Mouse (Mus musculus): ENCODE results near the gene Aup1. TPM values are rescaled to one million over a fixed set of nuclear protein-coding genes. Genes with fewer than 3 reads are reported as not detected.
A peak's percentile ranks its signal among the peaks of the same experiment; 100 is the strongest.

Aup1 gene
- 1,695 and 4,915 TPM in 2 replicates for polyA plus RNA-seq (2012; ENCODE audit: insufficient read depth, low replicate concordance)

- no peaks in the 10 kb centered on the region for H3K27me3 ChIP-seq (replicated peaks)
- H3K36me3 ChIP-seq (replicated peaks; ENCODE audit: low read length), result peaks cover 80% of the 10 kb centered on the region
- H3K4me1 ChIP-seq, result peaks cover 86% of the 10 kb centered on the region
- H3K4me3 ChIP-seq (replicated peaks), result peak within 1 kb of the TSS; percentile 99
- no peaks in the 10 kb centered on the region for H3K9me3 ChIP-seq
- no peak for TF ChIP-seq FLI1 (IDR thresholded peaks at IDR 0.05; ENCODE audit: low read length)
- TF ChIP-seq GATA1 (IDR thresholded peaks at IDR 0.05; ENCODE audit: borderline replicate concordance, low read length), result no peak
These were observed at the start of gene Aup1 for GRCm38 (mm10) chr6:83054074-83054851. TSS of gene Aup1 (plus strand) at chr6:83054521.

- Histone ChIP-seq H3K27me3 (replicated peaks) (no peaks in the 10 kb centered on the region), H3K9me3 (no peaks in the 10 kb centered on the region), H3K4me1 (peaks cover 89% of the 10 kb centered on the region), H3K36me3 (replicated peaks; ENCODE audit: low read length) (no peaks in the 10 kb centered on the region), H3K4me3 (replicated peaks) (peak overlapping the region; percentile 85)
- TF ChIP-seq GATA1 (IDR thresholded peaks at IDR 0.05; ENCODE audit: borderline replicate concordance, low read length), result no peak
- TF ChIP-seq FLI1 (IDR thresholded peaks at IDR 0.05; ENCODE audit: low read length), result no peak
These were observed 49.4 kb upstream of the Aup1 start for GRCm38 (mm10) chr6:83004872-83005271.

- H3K36me3 ChIP-seq (replicated peaks; ENCODE audit: low read length), result no peaks in the 10 kb centered on the region
- peak overlapping the region; percentile 42 for H3K4me3 ChIP-seq (replicated peaks)
- no peaks in the 10 kb centered on the region for H3K27me3 ChIP-seq (replicated peaks)
- H3K4me1 ChIP-seq, result peaks cover 90% of the 10 kb centered on the region
- no peaks in the 10 kb centered on the region for H3K9me3 ChIP-seq
- TF ChIP-seq FLI1 (IDR thresholded peaks at IDR 0.05; ENCODE audit: low read length), result no peak
- TF ChIP-seq GATA1 (IDR thresholded peaks at IDR 0.05; ENCODE audit: borderline replicate concordance, low read length), result no peak
These were observed 48.8 kb upstream of the Aup1 start for GRCm38 (mm10) chr6:83005444-83006011.

DNA sequence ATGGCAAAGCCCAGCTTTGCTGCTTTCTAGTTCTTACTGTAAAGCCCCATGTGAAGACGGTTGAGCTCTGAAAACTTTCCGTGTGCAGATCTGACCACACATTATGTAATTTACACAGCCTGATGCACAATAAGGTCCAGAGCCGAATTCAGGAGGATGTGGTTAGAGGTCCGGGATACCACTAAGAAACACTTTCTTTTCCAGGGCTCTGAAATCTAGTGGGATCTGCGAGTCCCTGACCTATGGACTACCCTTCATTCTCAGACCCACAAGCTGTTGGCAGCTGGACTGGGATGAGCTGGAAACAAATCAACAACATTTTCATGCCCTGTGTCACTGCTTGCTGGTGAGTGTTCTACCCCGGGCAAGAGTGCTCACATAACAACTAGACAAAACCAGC is 48.2 kb upstream of the Aup1 start:
- H3K36me3 ChIP-seq (replicated peaks; ENCODE audit: low read length), result no peaks in the 10 kb centered on the region
- peak overlapping the region; percentile 17 for H3K4me3 ChIP-seq (replicated peaks)
- TF ChIP-seq FLI1 (IDR thresholded peaks at IDR 0.05; ENCODE audit: low read length) (no peak), GATA1 (IDR thresholded peaks at IDR 0.05; ENCODE audit: borderline replicate concordance, low read length) (no peak)
- H3K9me3 ChIP-seq, result no peaks in the 10 kb centered on the region
- H3K4me1 ChIP-seq, result peaks cover 94% of the 10 kb centered on the region
- no peaks in the 10 kb centered on the region for H3K27me3 ChIP-seq (replicated peaks)

GRCm38 (mm10) chr6:83008659-83009058 is 45.7 kb upstream of the Aup1 start:
- H3K27me3 ChIP-seq (replicated peaks), result no peaks in the 10 kb centered on the region
- H3K9me3 ChIP-seq, result no peaks in the 10 kb centered on the region
- peaks cover 98% of the 10 kb centered on the region for H3K4me1 ChIP-seq
- H3K4me3 ChIP-seq (replicated peaks), result peak overlapping the region; percentile 51
- no peak for TF ChIP-seq GATA1 (IDR thresholded peaks at IDR 0.05; ENCODE audit: borderline replicate concordance, low read length)
- TF ChIP-seq FLI1 (IDR thresholded peaks at IDR 0.05; ENCODE audit: low read length), result no peak
- H3K36me3 ChIP-seq (replicated peaks; ENCODE audit: low read length), result peaks cover 2% of the 10 kb centered on the region

- Histone ChIP-seq H3K27me3 (replicated peaks) (no peaks in the 10 kb centered on the region), H3K4me3 (replicated peaks) (peak overlapping the region; percentile 79), H3K4me1 (peaks cover 98% of the 10 kb centered on the region), H3K9me3 (no peaks in the 10 kb centered on the region), H3K36me3 (replicated peaks; ENCODE audit: low read length) (peaks cover 2% of the 10 kb centered on the region)
- TF ChIP-seq FLI1 (IDR thresholded peaks at IDR 0.05; ENCODE audit: low read length), result no peak
- no peak for TF ChIP-seq GATA1 (IDR thresholded peaks at IDR 0.05; ENCODE audit: borderline replicate concordance, low read length)
These were observed 44.3 kb upstream of the Aup1 start for GRCm38 (mm10) chr6:83010010-83010409.

- no peaks in the 10 kb centered on the region for H3K27me3 ChIP-seq (replicated peaks)
- no peaks in the 10 kb centered on the region for H3K9me3 ChIP-seq
- no peak overlapping the region for H3K4me3 ChIP-seq (replicated peaks)
- H3K4me1 ChIP-seq, result peaks cover 96% of the 10 kb centered on the region
- H3K36me3 ChIP-seq (replicated peaks; ENCODE audit: low read length), result peaks cover 8% of the 10 kb centered on the region
- TF ChIP-seq GATA1 (IDR thresholded peaks at IDR 0.05; ENCODE audit: borderline replicate concordance, low read length) (no peak), FLI1 (IDR thresholded peaks at IDR 0.05; ENCODE audit: low read length) (no peak)
These were observed 43.1 kb upstream of the Aup1 start for GRCm38 (mm10) chr6:83011255-83011654.

- Histone ChIP-seq H3K4me1 (peaks cover 94% of the 10 kb centered on the region), H3K4me3 (replicated peaks) (peak overlapping the region; percentile 29), H3K36me3 (replicated peaks; ENCODE audit: low read length) (peaks cover 11% of the 10 kb centered on the region), H3K27me3 (replicated peaks) (no peaks in the 10 kb centered on the region), H3K9me3 (no peaks in the 10 kb centered on the region)
- no peak for TF ChIP-seq FLI1 (IDR thresholded peaks at IDR 0.05; ENCODE audit: low read length)
- no peak for TF ChIP-seq GATA1 (IDR thresholded peaks at IDR 0.05; ENCODE audit: borderline replicate concordance, low read length)
These were observed 42.6 kb upstream of the Aup1 start for GRCm38 (mm10) chr6:83011756-83012155.

GRCm38 (mm10) chr6:83013444-83013843 is 40.9 kb upstream of the Aup1 start:
- TF ChIP-seq FLI1 (IDR thresholded peaks at IDR 0.05; ENCODE audit: low read length), result no peak
- H3K27me3 ChIP-seq (replicated peaks), result no peaks in the 10 kb centered on the region
- H3K9me3 ChIP-seq, result peaks cover 10% of the 10 kb centered on the region
- peaks cover 26% of the 10 kb centered on the region for H3K36me3 ChIP-seq (replicated peaks; ENCODE audit: low read length)
- H3K4me3 ChIP-seq (replicated peaks), result peak overlapping the region; percentile 86
- H3K4me1 ChIP-seq, result peaks cover 94% of the 10 kb centered on the region

All from megakaryocyte, embryonic 14.5 days (primary cell).